Mouse (Mus musculus) ES-Bruce4 (cell line): ENCODE results near the gene Kcng4. TPM values are rescaled to one million over a fixed set of nuclear protein-coding genes. Genes with fewer than 3 reads are reported as not detected.
A peak's percentile ranks its signal among the peaks of the same experiment; 100 is the strongest.

ENCODE experiments used
- H3K27ac ChIP-seq: 2 replicates; pipeline ENCODE4 v1.5.1; 2012; ENCODE audit warnings: low read length, inconsistent platforms; ENCODE audit not compliant: insufficient read depth
- H3K27me3 ChIP-seq: 2 replicates; pipeline ENCODE4 v1.6.1; 2012; ENCODE audit warnings: mild to moderate bottlenecking, low read length, inconsistent platforms; ENCODE audit not compliant: control insufficient read depth, poor library complexity, insufficient read depth, severe bottlenecking
- H3K36me3 ChIP-seq: 2 replicates; pipeline ENCODE4 v1.6.1; 2012; ENCODE audit warnings: inconsistent platforms, mild to moderate bottlenecking, low read length, moderate library complexity; ENCODE audit not compliant: control insufficient read depth, poor library complexity, insufficient read depth, severe bottlenecking
- H3K4me1 ChIP-seq: one replicate; pipeline ENCODE4 v1.8.1; 2011; ENCODE audit warnings: low read length; ENCODE audit not compliant: control insufficient read depth, insufficient read depth
- H3K4me3 ChIP-seq: 2 replicates; pipeline ENCODE4 v1.5.1; 2011; ENCODE audit warnings: low read depth, mild to moderate bottlenecking, low read length
- H3K9ac ChIP-seq: 2 replicates; pipeline ENCODE4 v1.6.1; 2012; ENCODE audit warnings: low read depth, mild to moderate bottlenecking, inconsistent platforms; ENCODE audit not compliant: poor library complexity, severe bottlenecking
- H3K9me3 ChIP-seq: replicated peaks from 2 replicates; pipeline ENCODE4 v1.6.1; 2012; ENCODE audit warnings: mild to moderate bottlenecking, low read length, inconsistent platforms; ENCODE audit not compliant: control insufficient read depth, poor library complexity, insufficient read depth, severe bottlenecking
- CTCF ChIP-seq: IDR thresholded peaks from one replicate; pipeline ENCODE4 v1.8.1; 2011; ENCODE audit warnings: low read depth, low read length
- EP300 ChIP-seq: IDR thresholded peaks from 2 replicates; pipeline ENCODE4 v1.6.1; 2011; ENCODE audit warnings: low read depth, low read length; ENCODE audit not compliant: insufficient read depth
- POLR2A ChIP-seq: IDR thresholded peaks from one replicate; pipeline ENCODE4 v1.8.1; 2011; ENCODE audit warnings: low read length; ENCODE audit not compliant: insufficient read depth
- polyA plus RNA-seq: library from polyadenylated mRNA; stranded (reverse); fragments of >200 nt; gene quantifications from 2 replicates; pipeline ENCODE4 v1.2.4, GENCODE M21; 2011; ENCODE audit warnings: low read depth; ENCODE audit not compliant: missing spikeins, insufficient read depth, insufficient read length

Kcng4 gene
- polyA plus RNA-seq, 1 experiment = not detected

GRCm38 (mm10) chr8:119661892-119662291 is 26.4 kb upstream of the Kcng4 start:
- Histone ChIP-seq H3K4me3 (no peak overlapping the region), H3K9ac (no peak overlapping the region), H3K36me3 (no peaks in the 10 kb centered on the region), H3K4me1 (no peaks in the 10 kb centered on the region), H3K27me3 (no peaks in the 10 kb centered on the region), H3K27ac (no peak overlapping the region), H3K9me3 (no peaks in the 10 kb centered on the region)
- TF ChIP-seq CTCF (no peak), EP300 (no peak), POLR2A (no peak)

GRCm38 (mm10) chr8:119661081-119661480 is 25.6 kb upstream of the Kcng4 start:
- H3K9me3 ChIP-seq = no peaks in the 10 kb centered on the region
- no peak overlapping the region for H3K9ac ChIP-seq
- no peaks in the 10 kb centered on the region for H3K4me1 ChIP-seq
- TF ChIP-seq CTCF (no peak), EP300 (no peak), POLR2A (no peak)
- no peak overlapping the region for H3K27ac ChIP-seq
- no peaks in the 10 kb centered on the region for H3K27me3 ChIP-seq
- H3K36me3 ChIP-seq = no peaks in the 10 kb centered on the region
- H3K4me3 ChIP-seq = no peak overlapping the region

GRCm38 (mm10) chr8:119656709-119657464 is 21.4 kb upstream of the Kcng4 start:
- Histone ChIP-seq H3K4me3 (no peak overlapping the region), H3K27me3 (no peaks in the 10 kb centered on the region), H3K9me3 (no peaks in the 10 kb centered on the region), H3K36me3 (no peaks in the 10 kb centered on the region), H3K9ac (no peak overlapping the region), H3K27ac (no peak overlapping the region), H3K4me1 (no peaks in the 10 kb centered on the region)
- no peak for TF ChIP-seq POLR2A
- peak; percentile 71 for TF ChIP-seq CTCF

- no peak overlapping the region for H3K27ac ChIP-seq
- H3K4me3 ChIP-seq = no peak overlapping the region
- TF ChIP-seq EP300 (no peak), POLR2A (no peak), CTCF (no peak)
- no peaks in the 10 kb centered on the region for H3K4me1 ChIP-seq
- H3K36me3 ChIP-seq = no peaks in the 10 kb centered on the region
- no peaks in the 10 kb centered on the region; the same call in 1 of the 2 replicates for H3K9me3 ChIP-seq
- H3K27me3 ChIP-seq = no peaks in the 10 kb centered on the region
- no peak overlapping the region for H3K9ac ChIP-seq
Measured at GRCm38 (mm10) chr8:119651324-119651723, 15.8 kb upstream of the Kcng4 start.

GRCm38 (mm10) chr8:119646846-119647245 is 11.4 kb upstream of the Kcng4 start:
- H3K27ac ChIP-seq = no peak overlapping the region
- H3K27me3 ChIP-seq = no peaks in the 10 kb centered on the region
- no peaks in the 10 kb centered on the region for H3K36me3 ChIP-seq
- TF ChIP-seq POLR2A (no peak), EP300 (no peak), CTCF (no peak)
- H3K4me3 ChIP-seq = no peak overlapping the region
- H3K4me1 ChIP-seq = no peaks in the 10 kb centered on the region
- H3K9me3 ChIP-seq = no peaks in the 10 kb centered on the region; the same call in 1 of the 2 replicates
- H3K9ac ChIP-seq = no peak overlapping the region

GRCm38 (mm10) chr8:119646197-119646596 is 10.7 kb upstream of the Kcng4 start:
- no peak overlapping the region for H3K27ac ChIP-seq
- H3K9ac ChIP-seq = no peak overlapping the region
- TF ChIP-seq EP300 = no peak
- peak; percentile 43 for TF ChIP-seq CTCF
- no peak for TF ChIP-seq POLR2A
- H3K4me1 ChIP-seq = no peaks in the 10 kb centered on the region
- H3K4me3 ChIP-seq = no peak overlapping the region
- no peaks in the 10 kb centered on the region; the same call in 1 of the 2 replicates for H3K9me3 ChIP-seq
- no peaks in the 10 kb centered on the region for H3K36me3 ChIP-seq
- no peaks in the 10 kb centered on the region for H3K27me3 ChIP-seq
